Mouse (Mus musculus) layer of hippocampus, postnatal 14 days (tissue): ENCODE measurements around the gene Elmod2. TPM values are rescaled to one million over a fixed set of nuclear protein-coding genes. Genes with fewer than 3 reads are reported as not detected.

Experiments
- DNase-seq, 2 experiments: peaks; one replicate each; pipeline ENCODE4 v3.0.0; 2021 to 2022; ENCODE audit warnings: low spot score in 2 of 2, mixed read lengths in 1 of 2
- total RNA-seq, 2 experiments: library from RNA; stranded (reverse); gene quantifications; 2 replicates each; pipeline ENCODE4 v1.2.3; 2021

Elmod2 gene
- total RNA-seq, 2 experiments from 2014 or later: 12.9 to 16.0 TPM

DNA sequence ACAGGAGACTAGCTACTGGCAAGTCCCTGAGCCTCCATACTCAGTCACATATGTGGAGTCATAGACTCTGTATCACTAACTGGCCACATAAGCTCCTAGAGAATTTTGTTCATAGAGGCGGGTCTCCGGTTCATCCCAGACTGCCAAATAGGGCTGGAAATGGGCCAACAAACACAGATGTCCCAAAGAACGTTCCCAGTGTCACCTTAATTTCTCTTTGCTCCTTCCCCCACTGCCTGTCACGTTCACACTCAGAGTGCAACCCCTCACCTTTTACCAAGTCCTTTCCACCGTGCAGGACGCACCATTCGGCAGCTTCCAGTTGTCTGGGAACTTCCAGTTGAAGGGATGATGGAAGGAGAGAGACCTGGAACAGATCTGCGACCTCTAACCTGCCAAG, 46.9 kb downstream of the Elmod2 start:
- DNase-seq: no peak

DNA sequence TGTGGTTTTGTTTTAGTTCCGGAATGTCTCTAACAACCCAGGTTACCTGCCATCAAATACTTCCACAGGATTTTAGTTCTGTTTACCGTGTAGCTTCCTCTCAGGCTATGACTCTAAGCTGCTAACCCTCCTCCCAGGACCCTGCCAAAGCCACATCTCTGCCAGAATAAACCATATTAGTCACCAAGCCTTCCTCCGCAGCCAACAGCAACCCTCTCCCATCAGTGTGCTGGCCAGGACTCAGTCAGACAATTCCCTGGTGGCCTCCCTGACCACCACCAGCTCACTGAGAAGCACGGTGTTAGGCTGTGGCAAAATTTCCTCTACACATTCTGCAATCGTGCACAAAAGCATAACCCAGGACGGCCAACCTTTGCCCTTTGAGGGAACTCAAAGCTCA, 53.9 kb downstream of the Elmod2 start:
- DNase-seq: no peak

DNA sequence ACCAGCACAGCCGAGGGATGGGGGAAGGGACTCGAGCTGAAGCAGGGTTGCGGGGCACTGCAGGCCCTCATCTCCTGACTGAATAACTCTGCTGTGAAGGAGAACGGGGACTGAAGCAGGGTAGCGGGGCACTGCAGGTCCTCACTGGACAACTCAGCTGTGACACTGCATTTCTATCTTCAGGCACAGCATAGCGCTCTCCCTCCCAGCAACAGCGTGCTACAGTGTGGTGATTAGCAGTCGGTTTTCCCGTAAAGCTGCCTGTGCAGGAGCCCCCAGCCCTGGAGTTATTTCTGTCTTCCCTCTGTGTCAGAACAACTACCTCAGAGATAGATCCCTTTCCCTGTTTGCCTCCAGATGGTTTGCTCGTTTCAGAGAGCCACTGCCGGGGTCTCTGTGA, 57.8 kb downstream of the Elmod2 start:
- no peak for DNase-seq

DNA sequence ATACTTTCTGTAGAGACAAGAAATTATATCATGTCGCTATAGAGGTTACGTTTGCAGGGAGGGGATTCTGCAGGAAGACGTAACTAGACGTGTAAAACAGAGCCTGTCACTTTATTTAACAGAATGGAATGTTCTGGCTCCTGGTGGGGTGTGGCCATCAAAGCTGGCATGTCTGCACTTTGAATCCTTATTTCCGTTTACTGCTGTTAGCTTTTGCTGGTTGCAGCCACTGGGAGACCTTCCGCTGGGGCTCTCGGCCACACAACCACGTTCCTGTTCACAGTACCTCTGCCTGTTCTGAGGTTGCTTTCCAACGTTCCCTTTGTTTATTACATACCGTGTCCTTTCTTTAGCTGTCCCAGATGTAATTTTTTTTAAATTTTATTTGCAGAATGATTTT, 59.8 kb downstream of the Elmod2 start:
- no peak for DNase-seq

DNA sequence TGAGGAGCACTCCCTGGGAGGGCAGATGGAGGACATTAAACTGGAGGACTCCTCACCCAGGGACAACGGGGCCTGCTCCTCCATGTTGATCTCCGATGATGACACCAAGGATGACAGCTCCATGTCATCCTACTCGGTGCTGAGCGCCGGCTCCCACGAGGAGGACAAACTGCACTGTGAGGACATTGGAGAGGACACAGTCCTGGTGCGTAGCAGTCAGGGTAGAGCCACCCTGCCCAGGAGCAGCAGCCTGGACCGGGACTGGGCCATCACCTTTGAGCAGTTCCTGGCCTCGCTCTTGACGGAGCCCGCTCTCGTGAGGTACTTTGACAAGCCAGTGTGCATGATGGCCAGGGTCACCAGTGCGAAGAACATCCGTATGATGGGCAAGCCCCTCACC, 61.1 kb downstream of the Elmod2 start:
- no peak for DNase-seq

Other genes starting within 250 kb of the Elmod2 start
- 10 to 100 TPM; 81.2 to 87.7 TPM for gene Tbc1d9, start 167.1 kb downstream of the Elmod2 start, total RNA-seq
- gene Gm10645, start 166.3 kb downstream of the Elmod2 start, total RNA-seq: 1 to 10 TPM; 1.2 to 1.3 TPM
- gene Ucp1, start 42.1 kb downstream of the Elmod2 start, total RNA-seq: under 1 TPM in 1 of 2 experiments, not detected in 1; 0.21 TPM
- gene Mgat4d, start 16.0 kb upstream of the Elmod2 start, total RNA-seq: not detected
- gene Clgn, start 57.4 kb upstream of the Elmod2 start, total RNA-seq: 10 to 100 TPM; 10.5 to 10.9 TPM
- 100 to 1,000 TPM; 233 TPM for gene Scoc, start 125.9 kb upstream of the Elmod2 start, total RNA-seq
- not detected for gene Olfr370, start 203.3 kb upstream of the Elmod2 start, total RNA-seq
- 100 to 1,000 TPM; 152 to 158 TPM for gene Ndufb7, start 234.2 kb upstream of the Elmod2 start, total RNA-seq